Mouse (Mus musculus) small intestine, adult 2 months (tissue): ENCODE data around the gene Nkx1-1.

Experiments used
- CTCF ChIP-seq: fragments of 200-500 bp; IDR thresholded peaks from 2 replicates; pipeline ENCODE4 v1.5.1; 2012; ENCODE audit warnings: low read depth, mild to moderate bottlenecking, control low read depth, inconsistent platforms, low read length, moderate library complexity, mixed read lengths; ENCODE audit not compliant: insufficient replicate concordance, insufficient read length; ENCODE audit errors: extremely low read depth
- POLR2A ChIP-seq: fragments of 200-500 bp; IDR thresholded peaks from 2 replicates; pipeline ENCODE4 v1.6.1; 2012; ENCODE audit warnings: low read depth, mild to moderate bottlenecking, control low read depth, inconsistent platforms, low read length, moderate library complexity

DNA sequence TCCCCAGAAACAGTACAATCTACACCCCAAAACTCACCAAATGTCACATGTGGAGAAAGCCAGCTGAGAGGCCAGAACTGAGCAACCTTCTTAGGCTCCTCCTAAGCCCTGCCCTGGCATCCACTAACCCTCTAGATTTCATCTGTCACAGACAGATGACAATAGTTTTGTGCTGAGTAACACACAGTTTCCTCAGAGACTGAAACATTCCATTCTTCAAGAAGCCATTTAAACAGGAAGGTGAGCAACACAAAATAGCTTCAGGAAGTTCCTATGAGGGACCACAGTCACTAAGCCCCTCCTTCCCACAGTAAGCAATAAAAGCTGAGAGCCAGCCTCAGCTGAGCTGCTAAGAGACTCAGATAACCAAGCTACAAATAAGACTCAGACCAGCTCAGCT is 6.3 kb downstream of the Nkx1-1 start:
- TF ChIP-seq CTCF (no peak), POLR2A (no peak)
